Mouse (Mus musculus) intestine, postnatal 0 days (tissue): ENCODE measurements around the gene Lrrtm4. TPM values are rescaled to one million over a fixed set of nuclear protein-coding genes. Genes with fewer than 3 reads are reported as not detected.

Source experiments
- ATAC-seq: fragments of 200-750 bp; cut with Nextera tagmentation; 2 replicates; pipeline ENCODE4 v1.8.0; 2017; ENCODE audit warnings: mild to moderate bottlenecking, moderate TSS enrichment, moderate library complexity
- H3K27ac ChIP-seq: fragments of 300-500 bp; sonication (generic); 2 replicates; pipeline ENCODE4 v1.5.1; 2014; ENCODE audit warnings: mild to moderate bottlenecking, low read depth, low read length, moderate library complexity
- H3K27me3 ChIP-seq: fragments of 300-500 bp; sonication (generic); replicated peaks from 2 replicates; pipeline ENCODE4 v1.6.1; 2014; ENCODE audit warnings: low read length, mixed read lengths; ENCODE audit not compliant: control insufficient read depth, insufficient read depth
- H3K36me3 ChIP-seq: fragments of 300-500 bp; sonication (generic); 2 replicates; pipeline ENCODE4 v1.6.1; 2014; ENCODE audit warnings: mild to moderate bottlenecking, moderate library complexity; ENCODE audit not compliant: control insufficient read depth, insufficient read depth
- H3K4me1 ChIP-seq: fragments of 300-500 bp; sonication (generic); replicated peaks from 2 replicates; pipeline ENCODE4 v1.6.1; 2014; ENCODE audit warnings: antibody characterized with exemption, low read length, mixed read lengths; ENCODE audit not compliant: control insufficient read depth, insufficient read depth
- H3K4me2 ChIP-seq: fragments of 300-500 bp; sonication (generic); replicated peaks from 2 replicates; pipeline ENCODE4 v1.6.1; 2014; ENCODE audit warnings: low read depth, mild to moderate bottlenecking, moderate library complexity
- H3K4me3 ChIP-seq: fragments of 300-500 bp; sonication (generic); 2 replicates; pipeline ENCODE4 v1.5.1; 2014; ENCODE audit warnings: low read depth, low read length
- H3K9ac ChIP-seq: fragments of 300-500 bp; sonication (generic); 2 replicates; pipeline ENCODE4 v1.6.1; 2014; ENCODE audit warnings: mild to moderate bottlenecking, low read depth, low read length
- H3K9me3 ChIP-seq: fragments of 300-500 bp; sonication (generic); 2 replicates; pipeline ENCODE4 v1.6.1; 2016; ENCODE audit warnings: mixed run types; ENCODE audit not compliant: control insufficient read depth
- CTCF ChIP-seq: sonication (generic); IDR thresholded peaks from 2 replicates; pipeline ENCODE4 v1.5.1; 2016; ENCODE audit warnings: low read depth, mild to moderate bottlenecking, control low read depth, antibody characterized with exemption, moderate library complexity
- WGBS: fragments of 180-500 bp; shearing (Covaris S2); extraction: QIAGEN DNeasy Blood & Tissue Kit; methylation state at CpG from one replicate; pipeline ENCODE4 v1.1.7; 2014; 5-methylcytosine and 5-hydroxymethylcytosine counted together
- polyA plus RNA-seq: library from polyadenylated mRNA; unstranded; fragments of >200 nt; fragmentation: Nextera tagmentation; extraction: Ambion mirVana; gene quantifications from 2 replicates; pipeline ENCODE4 v1.2.1, GENCODE M21; 2015

The Lrrtm4 gene
- polyA plus RNA-seq, 1 experiment from 2014 or later: 0.30 TPM

DNA sequence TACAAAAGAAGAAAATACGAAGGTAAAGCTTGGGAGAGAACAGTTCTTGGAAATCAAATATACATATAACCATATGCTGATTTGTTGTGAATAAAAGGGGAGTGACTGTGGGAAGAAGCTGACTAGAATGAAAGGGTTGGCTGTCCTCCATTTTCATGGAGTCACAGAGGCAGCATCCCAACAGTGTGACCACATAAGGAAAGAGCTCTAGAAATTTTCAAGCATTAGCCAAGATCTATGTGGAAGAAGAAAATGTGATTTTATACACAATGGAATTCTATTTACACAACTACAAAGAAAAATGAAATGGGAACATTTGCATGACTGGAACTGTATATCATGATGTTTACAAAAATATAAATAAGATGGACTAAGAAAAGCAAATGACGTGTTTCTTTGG lies 821.1 kb downstream of the Lrrtm4 start:
- Histone ChIP-seq H3K27me3 (no peaks in the 10 kb centered on the region), H3K27ac (no peak overlapping the region), H3K36me3 (no peaks in the 10 kb centered on the region), H3K9me3 (0 out of 2 replicates have a peak, but pooled peaks cover 2% of the 10 kb centered on the region), H3K4me2 (no peak overlapping the region), H3K9ac (no peak overlapping the region), H3K4me3 (no peak overlapping the region), H3K4me1 (no peaks in the 10 kb centered on the region)
- TF ChIP-seq CTCF: no peak
- ATAC-seq: no peak
- 66% methylated on average over 2 of the region's 2 CpGs for WGBS

DNA sequence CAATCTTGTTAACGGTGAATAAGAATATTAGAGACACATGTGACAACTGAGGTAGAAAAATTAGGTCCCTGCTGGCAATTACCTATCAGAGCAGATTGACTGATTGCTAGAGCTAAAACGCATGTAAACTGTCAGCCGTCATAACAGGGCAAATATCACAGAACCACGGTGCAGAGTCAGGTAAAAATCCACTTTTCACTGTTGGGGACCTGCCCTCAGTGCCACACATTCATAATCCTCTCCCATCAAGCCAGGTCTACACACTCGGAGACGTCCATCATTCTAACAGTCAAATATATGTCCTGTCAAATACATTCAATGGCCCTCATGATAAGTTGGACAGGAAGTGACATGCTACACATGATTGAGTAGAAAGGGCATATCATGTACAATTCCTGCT lies 826.6 kb downstream of the Lrrtm4 start:
- H3K9me3 ChIP-seq: no peaks in the 10 kb centered on the region
- no peak overlapping the region for H3K9ac ChIP-seq
- no peak overlapping the region for H3K27ac ChIP-seq
- H3K36me3 ChIP-seq: no peaks in the 10 kb centered on the region
- no peak overlapping the region for H3K4me2 ChIP-seq
- no peak overlapping the region for H3K4me3 ChIP-seq
- no peak for ATAC-seq
- no peak for TF ChIP-seq CTCF
- WGBS: 82% methylated on average over 6 of the region's 6 CpGs
- no peaks in the 10 kb centered on the region for H3K27me3 ChIP-seq
- H3K4me1 ChIP-seq: no peaks in the 10 kb centered on the region

DNA sequence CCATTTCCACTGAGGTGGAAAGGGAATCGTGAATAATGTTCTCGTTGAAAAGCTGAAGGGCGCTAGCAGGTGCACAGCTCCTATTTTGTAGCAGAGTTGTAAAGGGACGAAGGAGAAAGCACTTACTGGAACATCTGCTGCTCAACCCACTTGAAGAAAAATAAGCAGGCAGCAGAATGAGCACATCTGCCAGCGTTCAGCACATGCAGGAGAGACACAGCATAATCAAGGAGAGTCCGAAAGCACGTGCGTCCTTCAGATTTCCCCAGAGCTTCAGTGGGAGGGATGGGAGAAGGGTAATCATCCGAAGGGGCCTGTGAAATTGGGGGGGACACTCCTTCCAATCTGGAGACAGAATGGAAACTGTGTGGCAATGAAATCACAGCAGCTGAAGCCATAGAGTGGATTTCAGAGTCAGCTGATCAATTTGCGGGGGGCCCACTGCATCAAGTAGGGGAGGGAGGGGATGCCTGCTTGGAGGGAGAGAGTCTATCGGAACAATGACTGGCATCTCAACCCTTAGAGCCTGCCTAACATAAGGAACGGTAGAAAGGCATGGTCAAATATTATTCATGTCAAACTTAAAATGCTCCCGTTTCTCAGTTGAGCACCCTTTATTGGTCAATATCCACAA lies 838.4 kb downstream of the Lrrtm4 start:
- Histone ChIP-seq H3K4me3 (no peak overlapping the region), H3K4me1 (no peaks in the 10 kb centered on the region), H3K27ac (no peak overlapping the region), H3K9ac (no peak overlapping the region), H3K9me3 (no peaks in the 10 kb centered on the region), H3K36me3 (no peaks in the 10 kb centered on the region), H3K27me3 (no peaks in the 10 kb centered on the region), H3K4me2 (no peak overlapping the region)
- WGBS: 74% methylated on average over 13 of the region's 13 CpGs
- ATAC-seq: no peak
- no peak for TF ChIP-seq CTCF

Other genes starting within 250 kb of the Lrrtm4 start
- not detected in 2 replicates for gene Gm20594, start 201.0 kb upstream of the Lrrtm4 start, polyA plus RNA-seq